Mouse (Mus musculus) skeletal muscle tissue, adult 2 months (tissue): ENCODE measurements around the gene Eppin.

Experiments
- DNase-seq: peaks from one replicate; pipeline ENCODE4 v3.0.0-alpha.2; 2012; ENCODE audit warnings: low read depth, low spot score

Eppin gene

DNA sequence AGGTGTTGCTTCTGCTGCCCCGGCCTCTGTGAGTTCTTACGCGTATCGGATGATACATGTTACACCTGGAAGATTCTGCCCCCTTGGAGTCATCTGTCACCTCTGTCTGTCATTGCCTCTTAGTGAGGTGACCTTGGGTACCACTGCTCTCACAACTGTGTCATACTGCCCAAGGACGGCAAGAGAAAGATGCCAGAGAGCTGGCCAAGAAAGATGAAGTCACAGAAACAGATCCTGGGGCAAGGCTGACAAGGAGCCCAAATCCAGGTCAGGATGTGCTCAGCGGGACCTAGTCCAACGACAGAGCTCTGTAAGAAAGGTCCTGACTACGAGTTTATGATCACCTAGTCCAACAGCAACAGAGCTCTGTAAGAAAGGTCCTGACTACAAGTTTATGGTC, 33.3 kb downstream of the Eppin start:
- DNase-seq, result no peak

- no peak for DNase-seq
Measured at GRCm38 (mm10) chr2:164558991-164559645, 34.3 kb downstream of the Eppin start.

- no peak for DNase-seq
Measured at GRCm38 (mm10) chr2:164558426-164558825, 35.0 kb downstream of the Eppin start.

DNA sequence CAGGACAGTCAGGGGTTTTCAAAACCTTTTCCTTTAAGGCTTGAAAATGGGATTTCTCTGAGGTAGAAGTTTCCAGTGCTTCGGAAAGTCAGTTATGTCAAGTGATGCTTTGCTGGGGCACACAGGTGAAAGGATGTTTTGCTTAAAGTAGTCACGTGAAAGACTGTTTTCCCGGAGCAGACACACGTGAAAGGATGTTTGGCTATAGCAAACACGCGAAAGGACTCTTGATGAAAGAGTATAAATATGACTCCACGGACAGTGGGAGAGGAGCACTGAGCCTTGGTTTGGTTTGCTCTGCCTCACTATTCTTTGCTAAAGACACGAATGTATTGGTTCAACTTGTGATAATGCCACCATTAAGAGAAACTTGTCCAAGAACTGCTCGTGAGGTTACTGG, 41.9 kb downstream of the Eppin start:
- no peak for DNase-seq

DNA sequence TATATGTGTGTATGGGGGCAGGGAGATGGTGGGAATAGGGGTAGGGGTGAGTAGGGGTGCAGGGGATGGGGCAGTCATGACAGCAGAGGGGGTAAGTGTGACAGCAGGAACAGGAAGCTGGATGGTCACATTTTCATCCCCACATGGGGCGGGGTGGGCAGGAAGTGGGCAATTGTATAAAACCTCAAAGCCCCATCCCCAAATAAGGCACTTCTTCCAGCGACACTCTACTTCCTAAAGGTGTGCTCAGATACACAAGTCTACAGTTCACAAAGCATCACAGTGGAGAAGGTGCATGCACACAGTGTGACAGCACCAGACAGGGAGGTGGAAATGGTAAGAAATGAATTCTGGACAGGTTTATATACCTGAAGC, 42.5 kb downstream of the Eppin start:
- no peak for DNase-seq

DNA sequence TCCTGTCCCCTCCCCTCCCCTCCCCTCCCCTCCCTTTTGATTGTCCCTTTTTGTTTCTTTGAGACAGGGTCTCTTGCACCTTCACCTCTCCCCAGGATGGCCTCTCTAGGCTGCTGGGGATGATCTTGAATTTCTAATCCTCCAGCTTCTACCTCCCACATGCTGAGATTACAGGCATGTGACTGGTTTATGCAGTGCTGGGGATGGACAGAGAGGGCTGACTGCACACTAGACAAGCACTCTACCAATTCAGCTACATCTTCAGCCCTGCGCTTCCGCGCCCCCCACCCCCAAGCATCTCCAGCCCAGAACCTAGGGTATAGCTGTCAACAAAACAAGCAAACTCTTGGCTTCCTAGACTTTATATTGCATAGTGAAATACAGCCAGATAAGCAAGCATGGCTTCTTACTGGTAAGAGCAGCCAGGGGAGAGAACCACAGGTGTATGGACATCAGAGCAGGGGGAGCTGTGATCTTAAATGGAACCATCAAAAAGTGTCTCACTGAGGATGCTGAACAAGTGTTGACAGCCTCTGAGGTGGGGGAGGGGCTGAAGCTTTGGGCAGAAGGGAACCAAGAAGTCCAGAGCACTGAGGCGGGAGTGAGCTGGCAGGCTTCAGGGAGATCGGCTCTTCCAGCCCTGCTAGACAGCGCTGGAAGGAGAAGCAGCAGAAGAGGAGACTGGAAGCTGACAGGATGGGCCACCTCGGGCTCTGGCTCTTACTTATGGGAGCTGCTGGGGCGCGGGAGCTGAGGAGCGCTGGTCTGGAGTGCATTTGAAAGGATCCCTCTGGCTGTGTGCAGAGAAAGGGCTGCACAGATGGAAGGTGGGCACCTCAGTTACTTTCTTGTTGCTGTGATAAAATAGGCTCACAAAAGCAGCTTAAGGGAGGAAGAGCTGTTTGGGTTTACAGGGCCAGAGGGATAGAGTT, 43.2 kb downstream of the Eppin start:
- DNase-seq, result no peak

GRCm38 (mm10) chr2:164549338-164549737, 44.1 kb downstream of the Eppin start:
- DNase-seq, result no peak

GRCm38 (mm10) chr2:164544454-164545097, 48.8 kb downstream of the Eppin start:
- DNase-seq, result no peak

- no peak for DNase-seq
Measured at GRCm38 (mm10) chr2:164543745-164544144, 49.6 kb downstream of the Eppin start.

DNA sequence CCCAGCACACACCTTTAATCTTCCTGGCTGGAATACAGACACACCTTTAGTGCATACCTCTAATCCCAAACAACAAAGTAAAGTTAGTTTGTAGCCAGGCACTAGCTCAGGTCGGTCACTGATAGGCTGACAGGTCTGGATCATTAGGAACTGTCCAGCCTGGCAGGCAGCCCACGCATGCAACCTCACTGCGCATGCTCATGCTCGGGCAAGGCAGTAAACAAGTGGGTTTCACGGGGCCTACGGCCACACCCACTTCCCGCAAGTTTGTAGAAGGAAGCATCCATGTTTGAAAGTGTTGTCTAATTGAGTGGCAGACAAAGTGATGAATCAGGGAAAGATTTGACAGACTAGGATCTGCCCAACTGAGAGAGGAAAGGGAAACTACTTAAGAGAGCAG, 50.8 kb downstream of the Eppin start:
- DNase-seq, result no peak

DNA sequence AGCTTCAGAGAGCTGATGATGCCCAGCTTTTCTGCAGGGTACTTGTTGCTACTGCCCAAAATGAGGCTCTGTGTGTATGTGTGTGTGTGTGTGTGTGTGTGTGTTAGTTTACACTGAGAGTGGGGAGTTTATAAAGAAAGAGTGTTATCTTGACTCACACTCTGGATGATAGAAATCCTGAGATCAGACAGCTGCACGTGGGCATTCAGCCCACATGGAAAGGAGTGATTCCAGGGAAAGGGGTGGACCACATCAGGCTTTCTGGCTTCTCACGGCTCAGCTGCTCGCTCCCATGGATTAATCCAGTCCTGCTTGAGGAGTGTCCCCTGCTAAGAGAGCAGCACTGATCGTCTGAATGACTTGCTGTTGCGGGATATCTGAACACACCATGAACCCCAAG, 51.3 kb downstream of the Eppin start:
- no peak for DNase-seq

GRCm38 (mm10) chr2:164540652-164541427, 52.6 kb downstream of the Eppin start:
- DNase-seq, result no peak
